14 mouse cellular contexts compared by ENCODE assay signal in genomic region chr17:14166746-14167432, GRCm38 (mm10). TPM values are rescaled to one million over a fixed set of nuclear protein-coding genes. Genes with fewer than 3 reads are reported as not detected.
DNase-seq lines count a peak whose midpoint lies in the region; ATAC-seq and TF ChIP-seq lines count a peak whose summit lies in the region.
"Had no signal": no experiment of that assay in that cellular context is flagged by ENCODE, and none has a peak within 500 bp of the region (broad histone marks: within the 10 kb centered on the region; RNA-seq: fewer than 3 reads in every experiment).

No protein-coding gene starts in this region.

- no peak for DNase-seq in kidney, adult 9 months
- DNase-seq in ES-E14 (ENCODE audit: low read depth, low spot score): no peak
- DNase-seq in liver, embryonic 11.5 days (ENCODE audit: low spot score): no peak
- DNase-seq in left cerebral cortex, postnatal 25 days (ENCODE audit: low spot score in 2 of 2): no peak
- no peak for DNase-seq in layer of hippocampus, adult 18-20 months (ENCODE audit: low spot score in 2 of 2)
- DNase-seq: cerebellum, adult 11-12 months; embryo, embryonic 11 days; heart, adult 18-20 months; lung, postnatal 10 days had no signal

- H3K27ac ChIP-seq in kidney, embryonic 15.5 days: peak overlapping the region; percentile 82; the same call in 1 of the 2 replicates
- no peak overlapping the region for H3K27ac ChIP-seq in ES-E14 (ENCODE audit: insufficient read depth, low read depth, low read length, poor library complexity, severe bottlenecking)
- no peak overlapping the region for H3K27ac ChIP-seq in liver, embryonic 11.5 days (ENCODE audit: low read depth, low read length)
- H3K27ac ChIP-seq: hindbrain, embryonic 12.5 days had no signal

- in situ Hi-C loops in ES-E14 (cut with MboI; ENCODE audit: low sequenced_read_pairs in 2 of 2, unreplicated experiment in 2 of 2): no loop called here

- intact Hi-C loops in left cerebral cortex, postnatal 25 days (cut with DNase I): loop anchor here (5.0 kb wide), 1 partner anchor 205 kb away; no protein-coding TSS in a partner anchor

- no peak overlapping the region for H3K4me3 ChIP-seq in kidney, embryonic 15.5 days (replicated peaks)
- no peak overlapping the region for H3K4me3 ChIP-seq in C2C12 (ENCODE audit: insufficient read depth, poor library complexity, severe bottlenecking)
- no peak overlapping the region for H3K4me3 ChIP-seq in ES-E14 (ENCODE audit: insufficient read depth in 1 of 2, low read depth in 1 of 2, low read length in 2 of 2, poor library complexity in 1 of 2, severe bottlenecking in 1 of 2)
- H3K4me3 ChIP-seq in liver, embryonic 11.5 days (ENCODE audit: low read depth, low read length): no peak overlapping the region
- H3K4me3 ChIP-seq: erythroblast, embryonic 14.5 days; hindbrain, embryonic 12.5 days had no signal

- peaks cover 20% of the 10 kb centered on the region; the same call in 1 of the 2 replicates for H3K27me3 ChIP-seq in kidney, embryonic 15.5 days
- no peaks in the 10 kb centered on the region for H3K27me3 ChIP-seq in C2C12 (ENCODE audit: control insufficient read depth, insufficient read depth, insufficient read length)
- peaks cover 3% of the 10 kb centered on the region; the same call in 1 of the 2 replicates for H3K27me3 ChIP-seq in liver, embryonic 11.5 days (replicated peaks; ENCODE audit: control insufficient read depth, insufficient read depth, low read length)
- H3K27me3 ChIP-seq: hindbrain, embryonic 12.5 days had no signal

- 64% methylated on average over 6 of the region's 6 CpGs for WGBS in kidney, embryonic 15.5 days
- WGBS in liver, embryonic 11.5 days: 48% methylated on average over 6 of the region's 6 CpGs

- no peak for ATAC-seq in kidney, embryonic 15.5 days (replicated peaks; ENCODE audit: low FRiP score)
- peak; percentile 72 for ATAC-seq in liver, embryonic 11.5 days (replicated peaks; ENCODE audit: low FRiP score)

- H3K4me1 ChIP-seq in kidney, embryonic 15.5 days: peaks cover 82% of the 10 kb centered on the region
- H3K4me1 ChIP-seq in ES-E14 (ENCODE audit: control insufficient read depth in 2 of 2, insufficient read depth in 2 of 2, low read length in 2 of 2, poor library complexity in 1 of 2): peaks cover 20 to 33% of the 10 kb centered on the region in 2 experiments; a peak in 3 of 4 replicates
- peaks cover 18% of the 10 kb centered on the region for H3K4me1 ChIP-seq in liver, embryonic 11.5 days (replicated peaks; ENCODE audit: control insufficient read depth, insufficient read depth, low read length)

- no peak overlapping the region for H3K4me2 ChIP-seq in kidney, embryonic 15.5 days
- H3K4me2 ChIP-seq in liver, embryonic 11.5 days: no peak overlapping the region
- H3K4me2 ChIP-seq: hindbrain, embryonic 12.5 days had no signal

- H3ac ChIP-seq in C2C12 (ENCODE audit: control insufficient read depth, insufficient read length, low read depth): no peak overlapping the region

- H3K36me3 ChIP-seq in kidney, embryonic 15.5 days: no peaks in the 10 kb centered on the region
- no peaks in the 10 kb centered on the region for H3K36me3 ChIP-seq in C2C12 (ENCODE audit: control insufficient read depth, insufficient read depth)
- H3K36me3 ChIP-seq in ES-E14 (ENCODE audit: control insufficient read depth, insufficient read depth, low read length, poor library complexity, severe bottlenecking): no peaks in the 10 kb centered on the region
- no peaks in the 10 kb centered on the region for H3K36me3 ChIP-seq in liver, embryonic 11.5 days (ENCODE audit: control insufficient read depth, insufficient read depth, low read length)
- H3K36me3 ChIP-seq: hindbrain, embryonic 12.5 days had no signal

- no peaks in the 10 kb centered on the region for H3K9me3 ChIP-seq in kidney, embryonic 15.5 days (replicated peaks)
- no peaks in the 10 kb centered on the region for H3K9me3 ChIP-seq in ES-E14 (ENCODE audit: control insufficient read depth, insufficient read depth, low read depth, low read length)
- H3K9me3 ChIP-seq in liver, embryonic 11.5 days (ENCODE audit: control insufficient read depth, low read length): no peaks in the 10 kb centered on the region
- H3K9me3 ChIP-seq: hindbrain, embryonic 12.5 days had no signal

- no peaks in the 10 kb centered on the region for H3K79me3 ChIP-seq in C2C12 (ENCODE audit: low read depth)

- TF ChIP-seq CTCF in C2C12 (IDR thresholded peaks at IDR 0.05; ENCODE audit: control insufficient read depth, insufficient read depth, insufficient read length): no peak

- no peaks in the 10 kb centered on the region for H3K79me2 ChIP-seq in C2C12 (ENCODE audit: control insufficient read depth, insufficient read depth)

- no peak overlapping the region for H3K9ac ChIP-seq in kidney, embryonic 15.5 days
- no peak overlapping the region for H3K9ac ChIP-seq in ES-E14 (ENCODE audit: insufficient read depth, low read depth, low read length, poor library complexity, severe bottlenecking)
- no peak overlapping the region for H3K9ac ChIP-seq in liver, embryonic 11.5 days (ENCODE audit: low read depth, low read length)
- H3K9ac ChIP-seq: hindbrain, embryonic 12.5 days had no signal

TF ChIP-seq in C2C12, 6 proteins besides CTCF, POLR2A, EP300 and RAD21:
- TF ChIP-seq FOSL1 (IDR thresholded peaks at IDR 0.05; ENCODE audit: insufficient read depth, low read length, poor library complexity, severe bottlenecking): peak; percentile 45
- TF ChIP-seq MAX (IDR thresholded peaks at IDR 0.05): no peak
- peak; percentile 87 for TF ChIP-seq USF1 (IDR thresholded peaks at IDR 0.05; ENCODE audit: low read depth)
- TF ChIP-seq MYOD1 (IDR thresholded peaks at IDR 0.05; ENCODE audit: control insufficient read depth, insufficient read length, low read depth): no peak
- no peak for TF ChIP-seq CEBPB (IDR thresholded peaks at IDR 0.05; ENCODE audit: low read depth)

TF ChIP-seq in ES-E14, 5 proteins besides CTCF, POLR2A, EP300 and RAD21:
- TF ChIP-seq CHD2 (IDR thresholded peaks at IDR 0.05; ENCODE audit: low read depth, low read length) (no peak), ZNF384 (IDR thresholded peaks at IDR 0.05; ENCODE audit: low read depth, low read length) (no peak), HCFC1 (IDR thresholded peaks at IDR 0.05; ENCODE audit: borderline replicate concordance, insufficient read depth, low read length) (no peak), MAFK (IDR thresholded peaks at IDR 0.05; ENCODE audit: insufficient read depth, low read depth, low read length) (peak; percentile 74; the same call in 1 of the 2 replicates), ZC3H11A (IDR thresholded peaks at IDR 0.05; ENCODE audit: borderline replicate concordance, low read depth, low read length) (no peak)

RNA-seq across cellular contexts. Expression of gene Dact2, which starts 37.2 kb away (rescaled TPM):
- polyA plus RNA-seq in kidney, embryonic 15.5 days (2015; fragmentation: Nextera tagmentation; extraction: Ambion mirVana): 11.8 and 12.9 TPM in 2 replicates
- 1.6 TPM for polyA plus RNA-seq in C2C12 (2012; fragmentation: generic; extraction: Trizol)
- 6.7 and 13.6 TPM in 2 replicates for total RNA-seq in ES-E14 (2012; rRNA removed)
- polyA plus RNA-seq in liver, embryonic 11.5 days (2014; fragmentation: Nextera tagmentation; extraction: Ambion mirVana): 2.3 and 3.0 TPM in 2 replicates
- 10 to 100 TPM; 80.7 to 87.1 TPM for total RNA-seq in left cerebral cortex, postnatal 25 days (2021)
- 10 to 100 TPM; 23.5 to 25.1 TPM for total RNA-seq in layer of hippocampus, adult 18-20 months (2021)
- total RNA-seq: neutrophil, adult 5-6 weeks had no signal
- polyA plus RNA-seq: erythroblast, embryonic 14.5 days had no signal
